Mouse (Mus musculus) lung, adult 2 months (tissue): ENCODE measurements around the gene Pld4.

ENCODE experiments used
- CTCF ChIP-seq: fragments of 200-500 bp; IDR thresholded peaks from 2 replicates; pipeline ENCODE4 v1.5.1; 2011; ENCODE audit warnings: mild to moderate bottlenecking, low read length, control low read depth; ENCODE audit not compliant: insufficient read depth
- POLR2A ChIP-seq: fragments of 200-500 bp; IDR thresholded peaks from 2 replicates; pipeline ENCODE4 v1.6.1; 2011; ENCODE audit warnings: low read depth, mild to moderate bottlenecking, control low read depth, low read length, borderline replicate concordance; ENCODE audit errors: extremely low read depth

GRCm38 (mm10) chr12:112794998-112795397 is 34.5 kb downstream of the Pld4 start:
- TF ChIP-seq CTCF (no peak), POLR2A (no peak)
